Mouse (Mus musculus): Measurements from ENCODE around the gene Ap1s1. TPM values are rescaled to one million over a fixed set of nuclear protein-coding genes. Genes with fewer than 3 reads are reported as not detected.
A peak's percentile ranks its signal among the peaks of the same experiment; 100 is the strongest.

The Ap1s1 gene
- polyA plus RNA-seq, 1 experiment = 168 TPM

GRCm38 (mm10) chr5:136987138-136987933, 58.6 kb downstream of the Ap1s1 start:
- no peak for DNase-seq
- H3K4me3 ChIP-seq (replicated peaks; ENCODE audit: insufficient read depth, low read depth, low read length) = peak overlapping the region; percentile 77
- TF ChIP-seq POLR2A (IDR thresholded peaks at IDR 0.05; ENCODE audit: borderline replicate concordance, insufficient read depth, low read length) (peak; percentile 32; the same call in 1 of the 2 replicates), CTCF (IDR thresholded peaks at IDR 0.05; ENCODE audit: borderline replicate concordance, insufficient read depth, low read depth, low read length) (no peak)

GRCm38 (mm10) chr5:136986695-136987137, 59.2 kb downstream of the Ap1s1 start, which contains the start of gene Plod3:
Gene Plod3 (plus strand): TSS chr5:136987019.
- Histone ChIP-seq H3K4me1 (ENCODE audit: control insufficient read depth, insufficient read depth, low read length) (no peaks in the 10 kb centered on the region), H3K27me3 (ENCODE audit: control insufficient read depth, insufficient read depth, low read length) (no peaks in the 10 kb centered on the region), H3K27ac (ENCODE audit: insufficient read depth, low read length) (peak within 1 kb of the TSS; percentile 27), H3K4me3 (replicated peaks; ENCODE audit: insufficient read depth, low read depth, low read length) (peak within 1 kb of the TSS; percentile 85)
- peak; percentile 95 to 98 for DNase-seq
- under 1% methylated on average over 26 of the region's 26 CpGs for WGBS
- TF ChIP-seq CTCF (IDR thresholded peaks at IDR 0.05; ENCODE audit: borderline replicate concordance, insufficient read depth, low read depth, low read length) (no peak), POLR2A (IDR thresholded peaks at IDR 0.05; ENCODE audit: borderline replicate concordance, insufficient read depth, low read length) (peak; percentile 76; the same call in 1 of the 2 replicates)

More at GRCm38 (mm10) chr5:136987138-136987933, 58.6 kb downstream of the Ap1s1 start:
- no peaks in the 10 kb centered on the region for H3K27me3 ChIP-seq (ENCODE audit: control insufficient read depth, insufficient read depth, low read length)
- H3K27ac ChIP-seq (ENCODE audit: insufficient read depth, low read length) = peak overlapping the region; percentile 27; the same call in 1 of the 2 replicates
- H3K4me1 ChIP-seq (ENCODE audit: control insufficient read depth, insufficient read depth, low read length) = no peaks in the 10 kb centered on the region
- under 1% methylated on average over 67 of the region's 67 CpGs for WGBS

Other genes with a start within 250 kb of the Ap1s1 start
- gene Col26a1, start 162.9 kb downstream of the Ap1s1 start, polyA plus RNA-seq (2012; rRNA removed) = 3.2 and 4.0 TPM in 2 replicates
- 58.7 and 63.1 TPM in 2 replicates for gene Ift22, start 138.0 kb downstream of the Ap1s1 start, polyA plus RNA-seq (2012; rRNA removed)
- 408 and 473 TPM in 2 replicates for gene Fis1, start 92.9 kb downstream of the Ap1s1 start, polyA plus RNA-seq (2012; rRNA removed)
- 0.21 and 0.25 TPM in 2 replicates for gene Cldn15, start 79.5 kb downstream of the Ap1s1 start, polyA plus RNA-seq (2012; rRNA removed)
- gene Plod3, start 59.1 kb downstream of the Ap1s1 start, polyA plus RNA-seq (2012; rRNA removed) = 38.6 and 39.7 TPM in 2 replicates
- gene Znhit1, start 58.1 kb downstream of the Ap1s1 start, polyA plus RNA-seq (2012; rRNA removed) = 86.8 and 95.4 TPM in 2 replicates
- gene Vgf, start 19.7 kb downstream of the Ap1s1 start, polyA plus RNA-seq (2012; rRNA removed) = 62.1 and 65.4 TPM in 2 replicates
- 0.38 and 0.48 TPM in 2 replicates for gene Serpine1, start 26.1 kb upstream of the Ap1s1 start, polyA plus RNA-seq (2012; rRNA removed)
- gene Trim56, start 70.1 kb upstream of the Ap1s1 start, polyA plus RNA-seq (2012; rRNA removed) = 1.9 TPM in 2 replicates
- not detected in 2 replicates for gene Muc3, start 103.2 kb upstream of the Ap1s1 start, polyA plus RNA-seq (2012; rRNA removed)
- 27.1 and 36.4 TPM in 2 replicates for gene Muc3a, start 166.3 kb upstream of the Ap1s1 start, polyA plus RNA-seq (2012; rRNA removed)
- gene Ache, start 241.4 kb upstream of the Ap1s1 start, polyA plus RNA-seq (2012; rRNA removed) = 155 and 165 TPM in 2 replicates
- 27.9 and 28.2 TPM in 2 replicates for gene Ufsp1, start 248.5 kb upstream of the Ap1s1 start, polyA plus RNA-seq (2012; rRNA removed)